Mouse (Mus musculus) small intestine, adult 2 months (tissue): Measurements from ENCODE around the gene Rbms1. TPM values are rescaled to one million over a fixed set of nuclear protein-coding genes. Genes with fewer than 3 reads are reported as not detected.

Experiments used
- H3K27ac ChIP-seq: fragments of 200-500 bp; 2 replicates; pipeline ENCODE4 v1.5.1; 2012; ENCODE audit warnings: low read depth, low read length, control low read depth, inconsistent platforms; ENCODE audit not compliant: insufficient read depth
- H3K27me3 ChIP-seq: fragments of 200-500 bp; 2 replicates; pipeline ENCODE4 v1.6.1; 2012; ENCODE audit warnings: mild to moderate bottlenecking, moderate library complexity, low read length, inconsistent platforms; ENCODE audit not compliant: control insufficient read depth, insufficient read depth
- H3K36me3 ChIP-seq: fragments of 200-500 bp; 2 replicates; pipeline ENCODE4 v1.6.1; 2012; ENCODE audit warnings: mild to moderate bottlenecking, low read length, control low read depth, inconsistent platforms; ENCODE audit not compliant: control insufficient read depth, insufficient read depth
- H3K4me1 ChIP-seq: fragments of 200-500 bp; 2 replicates; pipeline ENCODE4 v1.6.1; 2012; ENCODE audit warnings: low read length, inconsistent platforms, mixed read lengths; ENCODE audit not compliant: control insufficient read depth, insufficient read depth, insufficient read length
- H3K4me3 ChIP-seq: fragments of 200-500 bp; 2 replicates; pipeline ENCODE4 v1.5.1; 2012; ENCODE audit warnings: low read depth, mild to moderate bottlenecking, control low read depth, inconsistent platforms, low read length, moderate library complexity
- CTCF ChIP-seq: fragments of 200-500 bp; IDR thresholded peaks from 2 replicates; pipeline ENCODE4 v1.5.1; 2012; ENCODE audit warnings: low read depth, mild to moderate bottlenecking, control low read depth, inconsistent platforms, low read length, moderate library complexity, mixed read lengths; ENCODE audit not compliant: insufficient replicate concordance, insufficient read length; ENCODE audit errors: extremely low read depth
- POLR2A ChIP-seq: fragments of 200-500 bp; IDR thresholded peaks from 2 replicates; pipeline ENCODE4 v1.6.1; 2012; ENCODE audit warnings: low read depth, mild to moderate bottlenecking, control low read depth, inconsistent platforms, low read length, moderate library complexity
- WGBS: fragments of 180-500 bp; shearing (Covaris S2); methylation state at CpG from one replicate; pipeline ENCODE4 v1.1.7; 2018; 5-methylcytosine and 5-hydroxymethylcytosine counted together
- polyA plus RNA-seq: library from polyadenylated mRNA; depleted of rRNA; stranded (reverse); fragments of >200 nt; gene quantifications from 2 replicates; pipeline ENCODE4 v1.2.3, GENCODE M21; 2012; rRNA removed

Rbms1 gene
- 34.6 and 41.2 TPM in 2 replicates for polyA plus RNA-seq

- Histone ChIP-seq H3K4me1 (no peaks in the 10 kb centered on the region), H3K27ac (peak within 1 kb of the TSS; percentile 77), H3K4me3 (peak within 1 kb of the TSS; percentile 86), H3K36me3 (no peaks in the 10 kb centered on the region), H3K27me3 (0 out of 2 replicates have a peak, but pooled peaks cover 7% of the 10 kb centered on the region)
- TF ChIP-seq POLR2A: peak; percentile 46
- TF ChIP-seq CTCF: no peak
- whole genome bisulfite sequencing: 1% methylated on average over 51 of the region's 51 CpGs
These were observed at the start of gene Rbms1 for GRCm38 (mm10) chr2:60962671-60963421. Rbms1 (minus strand) TSS chr2:60963192.

GRCm38 (mm10) chr2:61012249-61012828 is 49.3 kb upstream of the Rbms1 start:
- WGBS: 79% methylated on average over 3 of the region's 3 CpGs
- Histone ChIP-seq H3K36me3 (no peaks in the 10 kb centered on the region), H3K27ac (no peak overlapping the region), H3K4me3 (no peak overlapping the region), H3K4me1 (no peaks in the 10 kb centered on the region), H3K27me3 (no peaks in the 10 kb centered on the region)
- TF ChIP-seq POLR2A: no peak
- no peak for TF ChIP-seq CTCF

- Histone ChIP-seq H3K4me3 (no peak overlapping the region), H3K4me1 (no peaks in the 10 kb centered on the region), H3K36me3 (no peaks in the 10 kb centered on the region), H3K27ac (no peak overlapping the region), H3K27me3 (no peaks in the 10 kb centered on the region)
- TF ChIP-seq CTCF (no peak), POLR2A (no peak)
- 61% methylated on average over 5 of the region's 5 CpGs for WGBS
These were observed 23.3 kb upstream of the Rbms1 start for GRCm38 (mm10) chr2:60986286-60986685.

GRCm38 (mm10) chr2:60978538-60979313 is 15.7 kb upstream of the Rbms1 start:
- H3K4me3 ChIP-seq: no peak overlapping the region
- TF ChIP-seq CTCF: no peak
- no peak for TF ChIP-seq POLR2A
- no peaks in the 10 kb centered on the region for H3K27me3 ChIP-seq
- no peaks in the 10 kb centered on the region for H3K4me1 ChIP-seq
- no peak overlapping the region for H3K27ac ChIP-seq
- WGBS: 42% methylated on average over 4 of the region's 4 CpGs
- no peaks in the 10 kb centered on the region for H3K36me3 ChIP-seq

GRCm38 (mm10) chr2:60972189-60972814 is 9.3 kb upstream of the Rbms1 start:
- WGBS: 60% methylated on average over 7 of the region's 7 CpGs
- TF ChIP-seq CTCF (no peak), POLR2A (no peak)
- no peaks in the 10 kb centered on the region for H3K27me3 ChIP-seq
- no peaks in the 10 kb centered on the region for H3K36me3 ChIP-seq
- H3K27ac ChIP-seq: no peak overlapping the region
- no peaks in the 10 kb centered on the region for H3K4me1 ChIP-seq
- no peak overlapping the region for H3K4me3 ChIP-seq

- Histone ChIP-seq H3K36me3 (no peaks in the 10 kb centered on the region), H3K27me3 (0 out of 2 replicates have a peak, but pooled peaks cover 7% of the 10 kb centered on the region), H3K4me1 (no peaks in the 10 kb centered on the region), H3K27ac (0 out of 2 replicates have a peak overlapping the region, but pooled peaks have one; percentile 7), H3K4me3 (peak overlapping the region; percentile 86)
- WGBS: 34% methylated on average over 5 of the region's 5 CpGs
- TF ChIP-seq CTCF (no peak), POLR2A (no peak)
These were observed 624 bp upstream of the Rbms1 start for GRCm38 (mm10) chr2:60963616-60964015.
